Comparison of ENCODE assay signal across 17 mouse cellular contexts in genomic region chr10:125916781-125917180, GRCm38 (mm10). TPM values are rescaled to one million over a fixed set of nuclear protein-coding genes. Genes with fewer than 3 reads are reported as not detected.
DNase-seq lines count a peak whose midpoint lies in the region; ATAC-seq and TF ChIP-seq lines count a peak whose summit lies in the region.
"Had no signal": no experiment of that assay in that cellular context is flagged by ENCODE, and none has a peak within 500 bp of the region (broad histone marks: within the 10 kb centered on the region; RNA-seq: fewer than 3 reads in every experiment).

No protein-coding gene starts in this region.

- 18% methylated on average over 6 of the region's 6 CpGs for WGBS in kidney, adult 2 months
- 50% methylated on average over 6 of the region's 6 CpGs for WGBS in midbrain, embryonic 14.5 days
- 36% methylated on average over 6 of the region's 6 CpGs for WGBS in midbrain, embryonic 16.5 days
- 50% methylated on average over 6 of the region's 6 CpGs for WGBS in limb, embryonic 11.5 days

- H3K4me2 ChIP-seq in midbrain, embryonic 14.5 days (ENCODE audit: low read length): no peak overlapping the region
- H3K4me2 ChIP-seq in midbrain, embryonic 16.5 days (ENCODE audit: low read length): no peak overlapping the region
- H3K4me2 ChIP-seq in limb, embryonic 11.5 days (ENCODE audit: low read depth, severe bottlenecking): no peak overlapping the region

- no peaks in the 10 kb centered on the region for H3K9me3 ChIP-seq in midbrain, embryonic 14.5 days (ENCODE audit: control insufficient read depth, low read length)
- H3K9me3 ChIP-seq in midbrain, embryonic 16.5 days (replicated peaks; ENCODE audit: control insufficient read depth, low read length, poor library complexity, severe bottlenecking): no peaks in the 10 kb centered on the region
- H3K9me3 ChIP-seq in limb, embryonic 11.5 days (ENCODE audit: control insufficient read depth, low read length): no peaks in the 10 kb centered on the region
- H3K9me3 ChIP-seq: intestine, embryonic 15.5 days; neural tube, embryonic 15.5 days had no signal

- no peak overlapping the region for H3K27ac ChIP-seq in kidney, adult 2 months (ENCODE audit: insufficient read depth, low read depth, low read length)
- H3K27ac ChIP-seq in midbrain, embryonic 14.5 days (replicated peaks; ENCODE audit: low read depth, low read length): peak overlapping the region; percentile 41; the same call in 1 of the 2 replicates
- no peak overlapping the region for H3K27ac ChIP-seq in midbrain, embryonic 16.5 days (ENCODE audit: low read length)
- H3K27ac ChIP-seq in limb, embryonic 11.5 days (replicated peaks; ENCODE audit: low read depth, low read length): no peak overlapping the region
- H3K27ac ChIP-seq: intestine, embryonic 15.5 days; liver, embryonic 14.5 days; neural tube, embryonic 15.5 days had no signal

- TF ChIP-seq CTCF in kidney, adult 2 months (conservative IDR thresholded peaks at IDR 0.05; ENCODE audit: insufficient read depth, insufficient read length, low read depth, low read length): no peak

- H3K4me1 ChIP-seq in kidney, adult 2 months (ENCODE audit: control insufficient read depth, insufficient read depth, low read length): no peaks in the 10 kb centered on the region
- peaks cover 4% of the 10 kb centered on the region; the same call in 1 of the 2 replicates for H3K4me1 ChIP-seq in midbrain, embryonic 14.5 days (ENCODE audit: control insufficient read depth, insufficient read depth, low read length)
- peaks cover 4% of the 10 kb centered on the region; the same call in 1 of the 2 replicates for H3K4me1 ChIP-seq in midbrain, embryonic 16.5 days (ENCODE audit: control insufficient read depth, insufficient read depth, low read length)
- H3K4me1 ChIP-seq in limb, embryonic 11.5 days (ENCODE audit: control insufficient read depth, insufficient read depth, low read length): peaks cover 7% of the 10 kb centered on the region; the same call in 1 of the 2 replicates

- no peaks in the 10 kb centered on the region for H3K27me3 ChIP-seq in kidney, adult 2 months (replicated peaks; ENCODE audit: control insufficient read depth, insufficient read depth, low read length)
- no peaks in the 10 kb centered on the region for H3K27me3 ChIP-seq in midbrain, embryonic 14.5 days (ENCODE audit: control insufficient read depth, insufficient read depth, low read length)
- H3K27me3 ChIP-seq in midbrain, embryonic 16.5 days (ENCODE audit: control insufficient read depth, insufficient read depth, low read depth, low read length): no peaks in the 10 kb centered on the region
- no peaks in the 10 kb centered on the region for H3K27me3 ChIP-seq in limb, embryonic 11.5 days (ENCODE audit: control insufficient read depth, insufficient read depth, low read length)
- H3K27me3 ChIP-seq: CH12.LX; intestine, embryonic 15.5 days had no signal

- H3K9ac ChIP-seq in midbrain, embryonic 14.5 days (replicated peaks; ENCODE audit: low read length): no peak overlapping the region
- H3K9ac ChIP-seq in midbrain, embryonic 16.5 days (ENCODE audit: low read depth, low read length): no peak overlapping the region
- H3K9ac ChIP-seq in limb, embryonic 11.5 days (ENCODE audit: low read length): no peak overlapping the region
- H3K9ac ChIP-seq: intestine, embryonic 15.5 days; liver, embryonic 14.5 days; neural tube, embryonic 15.5 days had no signal

- no peak for TF ChIP-seq POLR2A in kidney, adult 2 months (IDR thresholded peaks at IDR 0.05; ENCODE audit: low read depth, low read length)

- H3K4me3 ChIP-seq in kidney, adult 2 months (ENCODE audit: insufficient read depth, low read depth, low read length): peak overlapping the region; percentile 19; the same call in 1 of the 2 replicates
- H3K4me3 ChIP-seq in midbrain, embryonic 14.5 days (replicated peaks; ENCODE audit: low read depth, low read length): no peak overlapping the region
- no peak overlapping the region for H3K4me3 ChIP-seq in midbrain, embryonic 16.5 days (ENCODE audit: low read depth, low read length)
- H3K4me3 ChIP-seq in limb, embryonic 11.5 days (ENCODE audit: low read depth, low read length): no peak overlapping the region
- H3K4me3 ChIP-seq: intestine, embryonic 15.5 days; neural tube, embryonic 15.5 days had no signal

- no peak for ATAC-seq in midbrain, embryonic 14.5 days (ENCODE audit: low FRiP score, low TSS enrichment)
- ATAC-seq in midbrain, embryonic 16.5 days: no peak
- no peak for ATAC-seq in limb, embryonic 11.5 days (ENCODE audit: insufficient number of reproducible peaks, low FRiP score, low TSS enrichment, low read depth)
- ATAC-seq: intestine, embryonic 15.5 days had no signal

- no peaks in the 10 kb centered on the region for H3K36me3 ChIP-seq in kidney, adult 2 months (ENCODE audit: control insufficient read depth, insufficient read depth, low read length)
- H3K36me3 ChIP-seq in midbrain, embryonic 14.5 days (ENCODE audit: control insufficient read depth, insufficient read depth, low read length): no peaks in the 10 kb centered on the region
- no peaks in the 10 kb centered on the region for H3K36me3 ChIP-seq in midbrain, embryonic 16.5 days (ENCODE audit: control insufficient read depth, insufficient read depth, low read length)
- no peaks in the 10 kb centered on the region for H3K36me3 ChIP-seq in limb, embryonic 11.5 days (ENCODE audit: control insufficient read depth, insufficient read depth, low read length)
- H3K36me3 ChIP-seq: intestine, embryonic 15.5 days; neural tube, embryonic 15.5 days had no signal

- DNase-seq in kidney, adult 2 months: no peak
- DNase-seq in kidney, adult 9 months: no peak
- peak; percentile 25 for DNase-seq in midbrain, embryonic 14.5 days
- peak; percentile 55 for DNase-seq in ZHBTc4 (ENCODE audit: low read depth, low spot score)
- peak; percentile 37 for DNase-seq in limb, embryonic 11.5 days (ENCODE audit: low spot score)
- no peak for DNase-seq in urinary bladder, postnatal 10 days (ENCODE audit: low spot score)
- DNase-seq: adrenal gland, adult 8-10 months; cerebellum, adult 2 months; gastrocnemius, postnatal 36 days; heart, postnatal 36 days; layer of hippocampus, postnatal 36 days; thymus, postnatal 14 days had no signal

RNA-seq across cellular contexts. Expression of gene Lrig3, which starts 49.2 kb away (rescaled TPM):
- polyA plus RNA-seq in kidney, adult 2 months (2012; rRNA removed): 7.1 and 8.8 TPM in 2 replicates
- polyA plus RNA-seq in midbrain, embryonic 14.5 days (2014; fragmentation: Nextera tagmentation; extraction: Ambion mirVana): 2.4 and 5.5 TPM in 2 replicates
- 2.7 and 2.9 TPM in 2 replicates for polyA plus RNA-seq in midbrain, embryonic 16.5 days (2015; fragmentation: Nextera tagmentation; extraction: Ambion mirVana)
- 57.1 and 59.3 TPM in 2 replicates for polyA plus RNA-seq in limb, embryonic 11.5 days (2014; fragmentation: Nextera tagmentation; extraction: Ambion mirVana)

Comparison
In these comparisons a context has a peak if more than half of its experiments do, and no peak if none do; other contexts are left out.
1. DNase-seq: peak in midbrain, embryonic 14.5 days (single experiment), ZHBTc4 (single experiment) and limb, embryonic 11.5 days (single experiment); none in kidney, adult 2 months (single experiment), kidney, adult 9 months (single experiment) and urinary bladder, postnatal 10 days (single experiment).